Mouse (Mus musculus) spleen, postnatal 10 days (tissue): ENCODE results near the gene Map2k3.

Experiments used
- DNase-seq, 2 experiments: peaks; one replicate each; pipeline ENCODE4 v3.0.0; 2021 to 2022; ENCODE audit warnings: low spot score in 2 of 2

The Map2k3 gene

GRCm38 (mm10) chr11:60958948-60959347 lies 27.1 kb downstream of the Map2k3 start:
- no peak for DNase-seq

GRCm38 (mm10) chr11:60961176-60961575 lies 29.3 kb downstream of the Map2k3 start:
- DNase-seq = no peak

- no peak for DNase-seq
These were observed 30.9 kb downstream of the Map2k3 start for GRCm38 (mm10) chr11:60962709-60963108.

- no peak for DNase-seq
These were observed 35.1 kb downstream of the Map2k3 start for GRCm38 (mm10) chr11:60966974-60967373.

GRCm38 (mm10) chr11:60975097-60975496 lies 43.3 kb downstream of the Map2k3 start:
- no peak for DNase-seq

GRCm38 (mm10) chr11:60976234-60976633 lies 44.4 kb downstream of the Map2k3 start:
- DNase-seq = no peak

- peak in 1 of 2 experiments; percentile 48 for DNase-seq
These were observed 44.9 kb downstream of the Map2k3 start for GRCm38 (mm10) chr11:60976742-60977141.

- no peak for DNase-seq
These were observed 45.3 kb downstream of the Map2k3 start for GRCm38 (mm10) chr11:60977153-60977552.

GRCm38 (mm10) chr11:60978658-60979057 lies 46.8 kb downstream of the Map2k3 start:
- DNase-seq = no peak

- no peak for DNase-seq
These were observed 48.0 kb downstream of the Map2k3 start for GRCm38 (mm10) chr11:60979788-60980187.

- no peak for DNase-seq
These were observed 50.1 kb downstream of the Map2k3 start for GRCm38 (mm10) chr11:60981693-60982486.

GRCm38 (mm10) chr11:60984912-60985558 lies 53.2 kb downstream of the Map2k3 start:
- DNase-seq = no peak

- no peak for DNase-seq
These were observed 58.6 kb downstream of the Map2k3 start for GRCm38 (mm10) chr11:60990428-60990827.
